Mouse (Mus musculus): ENCODE measurements around the gene Dusp19.

The Dusp19 gene

DNA sequence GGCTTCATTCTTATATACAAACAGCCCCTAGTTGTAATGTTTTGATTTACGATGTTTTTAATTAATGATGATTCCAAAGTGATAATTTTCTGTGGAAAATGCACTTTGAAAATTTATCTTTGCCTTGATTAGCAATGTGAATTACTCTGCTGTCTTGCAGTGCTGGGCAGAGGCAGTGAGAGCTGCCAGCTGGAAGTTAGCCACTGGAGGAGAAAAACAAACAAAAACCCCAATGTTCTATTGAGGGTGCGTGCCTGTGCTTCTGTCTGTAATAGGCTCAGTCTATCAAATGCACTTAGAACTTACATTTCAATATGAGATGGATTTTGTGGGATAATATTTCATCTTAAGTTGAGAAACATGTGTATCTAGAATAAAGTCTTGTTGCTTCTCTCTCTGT lies 4.0 kb upstream of the Dusp19 start:
- Histone ChIP-seq H3K4me1 (replicated peaks; ENCODE audit: low read depth, low read length) (peaks cover 19% of the 10 kb centered on the region), H3K36me3 (ENCODE audit: insufficient read depth, low read length) (no peaks in the 10 kb centered on the region), H3K9me3 (ENCODE audit: low read length) (0 out of 2 replicates have a peak, but pooled peaks cover 3% of the 10 kb centered on the region), H3K4me3 (replicated peaks; ENCODE audit: low read length) (no peak overlapping the region), H3K27me3 (ENCODE audit: insufficient read depth, low read length) (no peaks in the 10 kb centered on the region)
- TF ChIP-seq POU5F1 (IDR thresholded peaks at IDR 0.05; ENCODE audit: borderline replicate concordance, low read length) = no peak
- TF ChIP-seq NANOG (IDR thresholded peaks at IDR 0.05; ENCODE audit: borderline replicate concordance, low read length) = no peak
- no peak for TF ChIP-seq CTCF (conservative IDR thresholded peaks at IDR 0.05; ENCODE audit: low read length)

GRCm38 (mm10) chr2:80618991-80619390 lies 2.1 kb downstream of the Dusp19 start:
- no peaks in the 10 kb centered on the region for H3K9me3 ChIP-seq (ENCODE audit: low read length)
- H3K27me3 ChIP-seq (ENCODE audit: insufficient read depth, low read length) = no peaks in the 10 kb centered on the region
- H3K4me3 ChIP-seq (replicated peaks; ENCODE audit: low read length) = no peak overlapping the region
- TF ChIP-seq NANOG (IDR thresholded peaks at IDR 0.05; ENCODE audit: borderline replicate concordance, low read length) (no peak), POU5F1 (IDR thresholded peaks at IDR 0.05; ENCODE audit: borderline replicate concordance, low read length) (no peak), CTCF (conservative IDR thresholded peaks at IDR 0.05; ENCODE audit: low read length) (no peak)
- peaks cover 18% of the 10 kb centered on the region for H3K4me1 ChIP-seq (replicated peaks; ENCODE audit: low read depth, low read length)
- H3K36me3 ChIP-seq (ENCODE audit: insufficient read depth, low read length) = peaks cover 8% of the 10 kb centered on the region; the same call in 1 of the 2 replicates

DNA sequence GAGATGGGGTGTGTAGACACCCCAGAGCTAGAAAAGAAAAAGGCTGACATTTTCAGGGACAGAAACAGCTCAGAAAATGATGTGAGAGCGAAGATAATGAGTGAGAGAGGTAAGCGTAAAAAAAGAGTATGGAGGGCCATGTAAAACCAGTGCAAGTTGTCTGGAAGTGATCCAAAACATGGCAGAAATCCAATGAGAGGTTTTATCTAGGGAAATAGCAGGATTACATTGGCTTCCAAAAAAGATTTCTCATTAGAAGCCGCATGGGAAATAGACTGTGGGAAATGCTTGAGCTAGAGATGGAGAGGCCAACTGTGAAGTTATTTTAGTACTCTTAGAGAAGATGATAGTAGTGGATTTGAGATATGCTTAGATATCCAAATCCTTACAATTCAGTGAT lies 5.1 kb downstream of the Dusp19 start:
- Histone ChIP-seq H3K4me3 (replicated peaks; ENCODE audit: low read length) (no peak overlapping the region), H3K9me3 (ENCODE audit: low read length) (no peaks in the 10 kb centered on the region), H3K36me3 (ENCODE audit: insufficient read depth, low read length) (peaks cover 19% of the 10 kb centered on the region), H3K4me1 (replicated peaks; ENCODE audit: low read depth, low read length) (peaks cover 12% of the 10 kb centered on the region), H3K27me3 (ENCODE audit: insufficient read depth, low read length) (no peaks in the 10 kb centered on the region)
- no peak for TF ChIP-seq CTCF (conservative IDR thresholded peaks at IDR 0.05; ENCODE audit: low read length)
- no peak for TF ChIP-seq NANOG (IDR thresholded peaks at IDR 0.05; ENCODE audit: borderline replicate concordance, low read length)

DNA sequence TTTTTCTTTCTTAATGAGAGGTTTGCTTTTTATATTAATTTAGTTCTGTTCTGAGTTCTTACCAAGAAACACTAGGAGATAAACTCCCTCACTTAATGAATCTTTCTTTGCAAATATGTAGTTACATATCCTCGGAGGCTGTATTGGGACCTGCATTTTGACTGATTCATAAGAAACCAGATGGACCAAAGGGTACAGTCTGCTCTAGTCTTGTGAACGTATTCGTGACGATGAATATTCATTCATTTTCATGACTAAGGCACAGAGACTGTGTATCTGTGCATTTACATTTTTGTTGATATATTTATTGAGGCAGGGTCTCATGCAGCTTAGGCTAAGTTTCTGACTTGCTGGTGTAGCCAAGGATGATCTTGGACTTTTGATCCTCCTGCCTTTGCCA lies 7.7 kb downstream of the Dusp19 start:
- Histone ChIP-seq H3K4me1 (replicated peaks; ENCODE audit: low read depth, low read length) (peaks cover 1% of the 10 kb centered on the region; the same call in 1 of the 2 replicates), H3K27me3 (ENCODE audit: insufficient read depth, low read length) (no peaks in the 10 kb centered on the region), H3K4me3 (replicated peaks; ENCODE audit: low read length) (no peak overlapping the region), H3K9me3 (ENCODE audit: low read length) (no peaks in the 10 kb centered on the region), H3K36me3 (ENCODE audit: insufficient read depth, low read length) (peaks cover 24% of the 10 kb centered on the region)
- TF ChIP-seq CTCF (conservative IDR thresholded peaks at IDR 0.05; ENCODE audit: low read length) = no peak
- TF ChIP-seq POU5F1 (IDR thresholded peaks at IDR 0.05; ENCODE audit: borderline replicate concordance, low read length) = no peak
- no peak for TF ChIP-seq NANOG (IDR thresholded peaks at IDR 0.05; ENCODE audit: borderline replicate concordance, low read length)

GRCm38 (mm10) chr2:80632336-80633026 lies 15.6 kb downstream of the Dusp19 start:
- H3K9me3 ChIP-seq (ENCODE audit: low read length) = no peaks in the 10 kb centered on the region
- H3K4me1 ChIP-seq (replicated peaks; ENCODE audit: low read depth, low read length) = peaks cover 24% of the 10 kb centered on the region
- H3K27me3 ChIP-seq (ENCODE audit: insufficient read depth, low read length) = no peaks in the 10 kb centered on the region
- TF ChIP-seq NANOG (IDR thresholded peaks at IDR 0.05; ENCODE audit: borderline replicate concordance, low read length) (no peak), CTCF (conservative IDR thresholded peaks at IDR 0.05; ENCODE audit: low read length) (peak; percentile 33)
- H3K4me3 ChIP-seq (replicated peaks; ENCODE audit: low read length) = no peak overlapping the region; the same call in 1 of the 2 replicates
- peaks cover under 1% of the 10 kb centered on the region; the same call in 1 of the 2 replicates for H3K36me3 ChIP-seq (ENCODE audit: insufficient read depth, low read length)

- Histone ChIP-seq H3K4me1 (replicated peaks; ENCODE audit: low read depth, low read length) (peaks cover 38% of the 10 kb centered on the region), H3K9me3 (ENCODE audit: low read length) (no peaks in the 10 kb centered on the region), H3K4me3 (replicated peaks; ENCODE audit: low read length) (peak overlapping the region; percentile 95), H3K27me3 (ENCODE audit: insufficient read depth, low read length) (no peaks in the 10 kb centered on the region), H3K36me3 (ENCODE audit: insufficient read depth, low read length) (peaks cover 23% of the 10 kb centered on the region)
- TF ChIP-seq POU5F1 (IDR thresholded peaks at IDR 0.05; ENCODE audit: borderline replicate concordance, low read length) (no peak), CTCF (conservative IDR thresholded peaks at IDR 0.05; ENCODE audit: low read length) (no peak), NANOG (IDR thresholded peaks at IDR 0.05; ENCODE audit: borderline replicate concordance, low read length) (no peak)
These were observed 21.8 kb downstream of the Dusp19 start for GRCm38 (mm10) chr2:80638364-80639241.

DNA sequence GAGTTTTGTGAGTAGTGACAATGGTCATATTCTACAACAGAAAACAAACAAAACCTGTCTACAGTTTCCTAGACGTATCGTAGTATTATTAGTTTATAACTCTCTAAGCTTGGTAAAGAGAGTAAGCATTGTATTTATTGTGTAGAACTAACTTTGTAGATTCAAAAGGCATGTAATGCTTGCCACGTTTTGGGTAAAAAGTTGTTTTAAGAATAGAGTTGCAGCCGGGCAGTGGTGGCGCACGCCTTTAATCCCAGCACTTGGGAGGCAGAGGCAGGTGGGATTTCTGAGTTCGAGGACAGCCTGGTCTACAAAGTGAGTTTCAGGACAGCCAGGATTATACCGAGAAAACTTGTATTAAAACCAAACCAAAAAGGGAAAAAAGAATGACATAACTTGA lies 22.6 kb downstream of the Dusp19 start:
- TF ChIP-seq CTCF (conservative IDR thresholded peaks at IDR 0.05; ENCODE audit: low read length) = no peak
- no peak for TF ChIP-seq NANOG (IDR thresholded peaks at IDR 0.05; ENCODE audit: borderline replicate concordance, low read length)
- no peak for TF ChIP-seq POU5F1 (IDR thresholded peaks at IDR 0.05; ENCODE audit: borderline replicate concordance, low read length)
- Histone ChIP-seq H3K4me1 (replicated peaks; ENCODE audit: low read depth, low read length) (peaks cover 38% of the 10 kb centered on the region), H3K9me3 (ENCODE audit: low read length) (no peaks in the 10 kb centered on the region), H3K4me3 (replicated peaks; ENCODE audit: low read length) (peak overlapping the region; percentile 95), H3K27me3 (ENCODE audit: insufficient read depth, low read length) (no peaks in the 10 kb centered on the region), H3K36me3 (ENCODE audit: insufficient read depth, low read length) (peaks cover 31% of the 10 kb centered on the region)

DNA sequence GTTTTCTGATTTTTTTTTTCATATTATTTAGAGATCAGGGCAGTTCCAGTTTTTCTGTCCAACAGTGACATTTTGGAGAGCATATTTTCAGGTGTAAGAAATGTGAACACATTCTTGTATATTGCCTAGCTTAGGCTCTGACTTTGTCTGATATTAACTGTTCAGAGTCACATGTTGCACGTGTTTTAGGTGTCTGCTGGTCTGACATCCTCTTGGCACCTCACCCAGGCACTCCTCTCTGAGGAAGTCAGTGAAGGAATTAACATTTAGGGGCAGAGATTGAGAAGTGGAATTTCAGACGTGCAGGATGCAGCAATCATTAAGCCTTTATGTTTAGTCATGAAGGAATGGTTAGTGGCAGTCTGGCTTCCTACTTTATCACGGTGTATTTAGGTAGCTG lies 23.0 kb downstream of the Dusp19 start:
- Histone ChIP-seq H3K4me1 (replicated peaks; ENCODE audit: low read depth, low read length) (peaks cover 38% of the 10 kb centered on the region), H3K27me3 (ENCODE audit: insufficient read depth, low read length) (no peaks in the 10 kb centered on the region), H3K4me3 (replicated peaks; ENCODE audit: low read length) (peak overlapping the region; percentile 95), H3K36me3 (ENCODE audit: insufficient read depth, low read length) (peaks cover 35% of the 10 kb centered on the region), H3K9me3 (ENCODE audit: low read length) (no peaks in the 10 kb centered on the region)
- no peak for TF ChIP-seq CTCF (conservative IDR thresholded peaks at IDR 0.05; ENCODE audit: low read length)
- no peak for TF ChIP-seq NANOG (IDR thresholded peaks at IDR 0.05; ENCODE audit: borderline replicate concordance, low read length)
- TF ChIP-seq POU5F1 (IDR thresholded peaks at IDR 0.05; ENCODE audit: borderline replicate concordance, low read length) = no peak
